ENCODE assay signal across 8 mouse cellular contexts in the genomic region with DNA sequence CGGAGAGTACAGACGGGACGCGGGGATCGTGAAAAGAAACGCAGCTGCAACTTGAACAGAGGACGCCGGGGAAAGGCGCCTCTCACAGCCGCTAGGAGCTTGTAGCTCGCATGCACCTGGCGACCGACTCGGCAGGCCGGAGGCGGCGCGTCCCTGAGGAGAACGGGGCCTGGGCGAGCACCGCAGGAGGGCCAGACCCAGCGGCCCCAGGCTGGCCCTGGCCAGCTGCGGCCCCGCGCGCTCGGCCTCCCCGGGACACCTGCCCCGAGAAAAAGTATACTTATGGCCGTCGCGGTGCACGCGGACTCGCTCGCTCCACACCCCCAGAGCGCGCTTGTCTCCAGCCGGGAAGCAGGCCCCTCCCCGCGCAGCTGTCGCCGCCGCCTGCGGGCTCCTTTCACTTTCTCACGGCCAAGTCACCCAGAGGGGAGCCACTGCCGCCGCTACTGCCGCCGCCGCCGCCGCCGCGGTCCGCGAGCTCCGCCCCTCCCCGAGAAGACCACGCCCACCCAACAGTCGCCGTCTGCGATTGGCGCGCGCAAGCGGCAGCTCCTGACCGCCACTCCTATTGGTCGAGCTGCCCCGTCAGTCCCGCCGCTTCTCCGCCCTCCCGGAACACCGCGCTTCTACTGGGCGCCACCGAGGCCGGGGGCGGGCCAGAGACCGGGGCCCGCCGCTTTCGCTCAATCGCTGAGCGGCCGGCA. TPM values are rescaled to one million over a fixed set of nuclear protein-coding genes. Genes with fewer than 3 reads are reported as not detected.
A peak's percentile ranks its signal among the peaks of the same experiment; 100 is the strongest.
DNase-seq lines count a peak whose midpoint lies in the region; ATAC-seq lines count a peak whose summit lies in the region.

No protein-coding gene starts in this region.

- DNase-seq in NIH3T3 (ENCODE audit: low read depth), result peak; percentile 98
- peak; percentile 99 for DNase-seq in cerebellum, postnatal 10 days
- DNase-seq in frontal cortex, postnatal 10 days (ENCODE audit: low spot score in 2 of 2), result peak; percentile 97 to 98
- peak; percentile 81 to 87 for DNase-seq in layer of hippocampus, postnatal 25 days (ENCODE audit: extremely low spot score in 1 of 2, low spot score in 1 of 2)
- DNase-seq in lung, postnatal 25 days (ENCODE audit: low spot score), result peak; percentile 99
- peak; percentile 96 for DNase-seq in retina, embryonic 14.5 days (ENCODE audit: low spot score)
- DNase-seq in thymus, postnatal 4 days, result peak; percentile 99

- peak overlapping the region; percentile 80 for H3K9ac ChIP-seq in hindbrain, embryonic 13.5 days

- peaks cover 34% of the 10 kb centered on the region for H3K4me1 ChIP-seq in hindbrain, embryonic 13.5 days (replicated peaks)

- H3K36me3 ChIP-seq in hindbrain, embryonic 13.5 days, result no peaks in the 10 kb centered on the region

- H3K27ac ChIP-seq in hindbrain, embryonic 13.5 days, result peak overlapping the region; percentile 98

- peak; percentile 99 for ATAC-seq in hindbrain, embryonic 13.5 days (ENCODE audit: low FRiP score)

- H3K4me3 ChIP-seq in hindbrain, embryonic 13.5 days, result peak overlapping the region; percentile 76

- no peaks in the 10 kb centered on the region for H3K27me3 ChIP-seq in hindbrain, embryonic 13.5 days

- H3K4me2 ChIP-seq in hindbrain, embryonic 13.5 days, result peak overlapping the region; percentile 65

- H3K9me3 ChIP-seq in hindbrain, embryonic 13.5 days, result no peaks in the 10 kb centered on the region

- WGBS in hindbrain, embryonic 13.5 days, result under 1% methylated on average over 87 of the region's 87 CpGs

RNA-seq across cellular contexts. Expression of a gene that starts 0.5 kb away (rescaled TPM):
- 11.5 and 14.2 TPM in 2 replicates for polyA plus RNA-seq in hindbrain, embryonic 13.5 days (2015; fragmentation: Nextera tagmentation; extraction: Ambion mirVana)
- total RNA-seq in layer of hippocampus, postnatal 25 days (2021), result 100 to 1,000 TPM; 563 to 635 TPM

Comparison
In these comparisons a context has a peak if more than half of its experiments do, and no peak if none do; other contexts are left out.
1. Peak in every context shown above with its lines: DNase-seq, ATAC-seq, H3K4me3 ChIP-seq and H3K27ac ChIP-seq.